10 mouse cellular contexts compared by ENCODE assay signal in genomic region chr8:106300739-106301715, GRCm38 (mm10). TPM values are rescaled to one million over a fixed set of nuclear protein-coding genes. Genes with fewer than 3 reads are reported as not detected.
DNase-seq lines count a peak whose midpoint lies in the region; ATAC-seq lines count a peak whose summit lies in the region.
"Had no signal": no experiment of that assay in that cellular context is flagged by ENCODE, and none has a peak within 500 bp of the region (broad histone marks: within the 10 kb centered on the region; RNA-seq: fewer than 3 reads in every experiment).

No protein-coding gene starts in this region.

- H3K27me3 ChIP-seq in midbrain, embryonic 12.5 days: no peaks in the 10 kb centered on the region
- H3K27me3 ChIP-seq in midbrain, embryonic 11.5 days (ENCODE audit: control insufficient read depth, insufficient read depth, low read length): no peaks in the 10 kb centered on the region
- H3K27me3 ChIP-seq in liver, embryonic 11.5 days (replicated peaks; ENCODE audit: control insufficient read depth, insufficient read depth, low read length): no peaks in the 10 kb centered on the region
- H3K27me3 ChIP-seq: liver, embryonic 13.5 days had no signal

- no peak overlapping the region for H3K4me3 ChIP-seq in midbrain, embryonic 12.5 days
- no peak overlapping the region for H3K4me3 ChIP-seq in midbrain, embryonic 11.5 days (ENCODE audit: low read depth, low read length)
- no peak overlapping the region for H3K4me3 ChIP-seq in liver, embryonic 11.5 days (ENCODE audit: low read depth, low read length)
- H3K4me3 ChIP-seq: liver, embryonic 13.5 days had no signal

- H3K36me3 ChIP-seq in midbrain, embryonic 12.5 days: no peaks in the 10 kb centered on the region
- H3K36me3 ChIP-seq in midbrain, embryonic 11.5 days (ENCODE audit: control insufficient read depth, insufficient read depth, low read length): no peaks in the 10 kb centered on the region
- no peaks in the 10 kb centered on the region for H3K36me3 ChIP-seq in liver, embryonic 11.5 days (ENCODE audit: control insufficient read depth, insufficient read depth, low read length)
- H3K36me3 ChIP-seq: liver, embryonic 13.5 days had no signal

- DNase-seq in midbrain, embryonic 11.5 days (ENCODE audit: low spot score, missing footprints): no peak
- peak; percentile 45 for DNase-seq in heart, postnatal 4 days
- peak; percentile 54 for DNase-seq in left cerebral cortex, postnatal 10 days (ENCODE audit: extremely low spot score in 1 of 2, low spot score in 2 of 2)
- peak; percentile 61 for DNase-seq in right cerebral cortex, postnatal 4 days
- no peak for DNase-seq in lung, postnatal 25 days (ENCODE audit: low spot score)
- no peak for DNase-seq in liver, embryonic 11.5 days (ENCODE audit: low spot score)
- DNase-seq: cerebellum, adult 2 months; liver, embryonic 13.5 days had no signal

- H3K4me1 ChIP-seq in midbrain, embryonic 12.5 days: peaks cover 7% of the 10 kb centered on the region; the same call in 1 of the 2 replicates
- peaks cover 2% of the 10 kb centered on the region; the same call in 1 of the 2 replicates for H3K4me1 ChIP-seq in midbrain, embryonic 11.5 days (ENCODE audit: control insufficient read depth, insufficient read depth, low read length)
- no peaks in the 10 kb centered on the region for H3K4me1 ChIP-seq in liver, embryonic 11.5 days (replicated peaks; ENCODE audit: control insufficient read depth, insufficient read depth, low read length)

- ATAC-seq in midbrain, embryonic 12.5 days (ENCODE audit: low FRiP score, low read depth): 0 out of 2 replicates have a peak, but pooled peaks have one; percentile 30
- no peak for ATAC-seq in midbrain, embryonic 11.5 days (ENCODE audit: low FRiP score)
- no peak for ATAC-seq in liver, embryonic 11.5 days (replicated peaks; ENCODE audit: low FRiP score)
- ATAC-seq in megakaryocyte progenitor cell, adult 5-6 weeks (replicated peaks; ENCODE audit: poor library complexity): no peak

- H3K4me2 ChIP-seq in midbrain, embryonic 12.5 days (replicated peaks): no peak overlapping the region
- no peak overlapping the region for H3K4me2 ChIP-seq in midbrain, embryonic 11.5 days
- H3K4me2 ChIP-seq in liver, embryonic 11.5 days: no peak overlapping the region
- H3K4me2 ChIP-seq: liver, embryonic 13.5 days had no signal

- peak overlapping the region; percentile 35 for H3K27ac ChIP-seq in midbrain, embryonic 12.5 days (replicated peaks)
- no peak overlapping the region for H3K27ac ChIP-seq in midbrain, embryonic 11.5 days (ENCODE audit: low read depth, low read length)
- H3K27ac ChIP-seq in liver, embryonic 11.5 days (ENCODE audit: low read depth, low read length): no peak overlapping the region
- H3K27ac ChIP-seq: liver, embryonic 13.5 days had no signal

- WGBS in midbrain, embryonic 12.5 days: 61% methylated on average over 9 of the region's 9 CpGs
- 69% methylated on average over 9 of the region's 9 CpGs for WGBS in midbrain, embryonic 11.5 days
- 67% methylated on average over 9 of the region's 9 CpGs for WGBS in liver, embryonic 11.5 days

- no peak overlapping the region for H3K9ac ChIP-seq in midbrain, embryonic 12.5 days (replicated peaks)
- H3K9ac ChIP-seq in midbrain, embryonic 11.5 days (ENCODE audit: low read length): no peak overlapping the region
- H3K9ac ChIP-seq in liver, embryonic 11.5 days (ENCODE audit: low read depth, low read length): no peak overlapping the region
- H3K9ac ChIP-seq: liver, embryonic 13.5 days had no signal

- H3K9me3 ChIP-seq in midbrain, embryonic 12.5 days: no peaks in the 10 kb centered on the region
- H3K9me3 ChIP-seq in midbrain, embryonic 11.5 days (ENCODE audit: control insufficient read depth, low read length): no peaks in the 10 kb centered on the region
- H3K9me3 ChIP-seq in liver, embryonic 11.5 days (ENCODE audit: control insufficient read depth, low read length): no peaks in the 10 kb centered on the region
- H3K9me3 ChIP-seq: liver, embryonic 13.5 days had no signal

- intact Hi-C loops in left cerebral cortex, postnatal 10 days (cut with DNase I): no loop called here

RNA-seq across cellular contexts. Expression of gene Smpd3, which starts 36.8 kb away (rescaled TPM):
- polyA plus RNA-seq in midbrain, embryonic 12.5 days (2016; fragmentation: Nextera tagmentation; extraction: Ambion mirVana): 26.3 and 28.6 TPM in 2 replicates
- polyA plus RNA-seq in midbrain, embryonic 11.5 days (2014; fragmentation: Nextera tagmentation; extraction: Ambion mirVana): 9.3 and 10.3 TPM in 2 replicates
- total RNA-seq in heart, postnatal 4 days (2021): 1 to 10 TPM; 5.2 to 6.7 TPM
- total RNA-seq in left cerebral cortex, postnatal 10 days (2021): 100 to 1,000 TPM; 122 to 127 TPM
- 1.3 and 2.2 TPM in 2 replicates for polyA plus RNA-seq in liver, embryonic 11.5 days (2014; fragmentation: Nextera tagmentation; extraction: Ambion mirVana)
- not detected in 2 replicates for total RNA-seq in megakaryocyte progenitor cell, adult 5-6 weeks (2015)
- not detected in 2 replicates for total RNA-seq in megakaryocyte progenitor cell, adult 5-6 weeks (2017)

Comparison
In these comparisons a context has a peak if more than half of its experiments do, and no peak if none do; other contexts are left out.
1. DNase-seq: peak in heart, postnatal 4 days (single experiment), left cerebral cortex, postnatal 10 days (2 of 2) and right cerebral cortex, postnatal 4 days (single experiment); none in midbrain, embryonic 11.5 days (single experiment), lung, postnatal 25 days (single experiment) and liver, embryonic 11.5 days (single experiment).
2. RNA of gene Smpd3, which starts 36.8 kb away (total RNA-seq): 122 to 127 TPM in left cerebral cortex, postnatal 10 days; 5.2 to 6.7 TPM in heart, postnatal 4 days and not detected in megakaryocyte progenitor cell, adult 5-6 weeks; every median in the first group is over 10 times any median in the second.